Mouse (Mus musculus) stomach, postnatal 0 days (tissue): ENCODE data around the gene Dnajc4.

Experiments
- CTCF ChIP-seq: IDR thresholded peaks from 2 replicates; pipeline ENCODE4 v1.5.1; 2016; ENCODE audit warnings: antibody characterized with exemption, low read depth, mild to moderate bottlenecking, moderate library complexity
- EP300 ChIP-seq: optimal IDR thresholded peaks from 2 replicates; pipeline ENCODE3; 2016; ENCODE audit warnings: antibody characterized with exemption

DNA sequence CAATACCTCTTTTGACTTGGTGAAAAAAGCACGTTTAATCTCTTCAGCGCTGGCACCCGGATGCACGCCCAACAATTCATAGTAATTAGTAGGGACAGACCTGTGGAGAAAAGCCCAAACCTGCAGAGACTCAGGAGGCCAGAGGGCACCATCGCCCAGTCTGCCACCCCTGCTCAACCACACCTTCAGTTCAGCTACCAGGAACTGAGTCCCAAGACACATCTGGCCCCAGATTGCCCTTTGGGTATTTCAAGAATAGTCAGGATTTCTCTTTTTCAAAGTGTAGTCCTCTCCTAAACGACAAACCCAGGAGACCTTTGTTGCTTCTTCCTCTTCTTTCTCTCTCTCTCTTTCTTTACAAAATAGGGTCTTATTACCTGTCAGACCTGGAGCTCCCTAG lies 1.7 kb downstream of the Dnajc4 start:
- TF ChIP-seq CTCF (no peak), EP300 (no peak)
